ENCODE assay signal across 8 mouse cellular contexts in genomic region chr8:106892210-106892805, GRCm38 (mm10). TPM values are rescaled to one million over a fixed set of nuclear protein-coding genes. Genes with fewer than 3 reads are reported as not detected.
DNase-seq lines count a peak whose midpoint lies in the region; ATAC-seq lines count a peak whose summit lies in the region.

No protein-coding gene starts in this region.

- no peak for ATAC-seq in heart, embryonic 15.5 days (replicated peaks; ENCODE audit: insufficient number of reproducible peaks, insufficient read depth, low FRiP score, low read depth)

- 1% methylated on average over 15 of the region's 15 CpGs for WGBS in heart, embryonic 15.5 days

- peaks cover 36% of the 10 kb centered on the region for H3K4me1 ChIP-seq in heart, embryonic 15.5 days (replicated peaks)

- H3K9me3 ChIP-seq in heart, embryonic 15.5 days (replicated peaks) = no peaks in the 10 kb centered on the region

- peak; percentile 22 to 35 for DNase-seq in spleen, postnatal 10 days (ENCODE audit: low spot score in 2 of 2)
- DNase-seq in spleen, postnatal 14 days (ENCODE audit: low spot score in 2 of 2) = no peak
- DNase-seq in c-Kit-positive CD71-positive TER-119-negative erythroid progenitor cells, embryonic 14.5 days (ENCODE audit: low read depth) = peak; percentile 40
- DNase-seq in liver = peak; percentile 66
- peak; percentile 56 for DNase-seq in naive thymus-derived CD4-positive, alpha-beta T cell, adult 2 months (ENCODE audit: low read depth)
- DNase-seq in right cerebral cortex, adult 18-20 months = no peak
- no peak for DNase-seq in layer of hippocampus, adult 11-12 months (ENCODE audit: low spot score)

- peaks cover 16% of the 10 kb centered on the region for H3K36me3 ChIP-seq in heart, embryonic 15.5 days

- H3K27ac ChIP-seq in heart, embryonic 15.5 days = peak overlapping the region; percentile 96

- H3K4me3 ChIP-seq in heart, embryonic 15.5 days = peak overlapping the region; percentile 81

- H3K27me3 ChIP-seq in heart, embryonic 15.5 days = no peaks in the 10 kb centered on the region

- peak overlapping the region; percentile 69 for H3K4me2 ChIP-seq in heart, embryonic 15.5 days

- peak overlapping the region; percentile 92 for H3K9ac ChIP-seq in heart, embryonic 15.5 days

RNA-seq across cellular contexts. Expression of gene Utp4, which starts 1.1 kb away (rescaled TPM):
- 36.4 and 43.1 TPM in 2 replicates for polyA plus RNA-seq in heart, embryonic 15.5 days (2015; fragmentation: Nextera tagmentation; extraction: Ambion mirVana)

RNA-seq across cellular contexts. Expression of gene Has3, which starts 22.3 kb away (rescaled TPM):
- polyA plus RNA-seq in heart, embryonic 15.5 days (2015; fragmentation: Nextera tagmentation; extraction: Ambion mirVana) = 0.14 and 0.27 TPM in 2 replicates

RNA-seq across cellular contexts. Expression of gene Sntb2, which starts 43.2 kb away (rescaled TPM):
- 12.6 and 15.8 TPM in 2 replicates for polyA plus RNA-seq in heart, embryonic 15.5 days (2015; fragmentation: Nextera tagmentation; extraction: Ambion mirVana)

Comparison
In these comparisons a context has a peak if more than half of its experiments do, and no peak if none do; other contexts are left out.
1. DNase-seq: peak in spleen, postnatal 10 days (2 of 2), c-Kit-positive CD71-positive TER-119-negative erythroid progenitor cells, embryonic 14.5 days (single experiment), liver (single experiment) and naive thymus-derived CD4-positive, alpha-beta T cell, adult 2 months (single experiment); none in spleen, postnatal 14 days (0 of 2), right cerebral cortex, adult 18-20 months (single experiment) and layer of hippocampus, adult 11-12 months (single experiment).